23 mouse cellular contexts compared by ENCODE assay signal in genomic region chr7:125786105-125786504, GRCm38 (mm10).
DNase-seq lines count a peak whose midpoint lies in the region; ATAC-seq and TF ChIP-seq lines count a peak whose summit lies in the region.
"Had no signal": no experiment of that assay in that cellular context is flagged by ENCODE, and none has a peak within 500 bp of the region (broad histone marks: within the 10 kb centered on the region; RNA-seq: fewer than 3 reads in every experiment).

No protein-coding gene starts in this region.

- no peaks in the 10 kb centered on the region for H3K27me3 ChIP-seq in midbrain, embryonic 11.5 days (ENCODE audit: control insufficient read depth, insufficient read depth, low read length)
- no peaks in the 10 kb centered on the region for H3K27me3 ChIP-seq in midbrain, embryonic 14.5 days (ENCODE audit: control insufficient read depth, insufficient read depth, low read length)
- H3K27me3 ChIP-seq in myocyte (ENCODE audit: control insufficient read depth, insufficient read depth, insufficient read length), result no peaks in the 10 kb centered on the region
- H3K27me3 ChIP-seq in stomach, postnatal 0 days (ENCODE audit: control insufficient read depth, insufficient read depth, low read length), result no peaks in the 10 kb centered on the region
- H3K27me3 ChIP-seq in neural tube, embryonic 15.5 days (replicated peaks), result no peaks in the 10 kb centered on the region
- no peaks in the 10 kb centered on the region for H3K27me3 ChIP-seq in heart, adult 2 months (ENCODE audit: control insufficient read depth, insufficient read depth, low read length)
- H3K27me3 ChIP-seq: forebrain, embryonic 12.5 days; Patski had no signal

- ATAC-seq in midbrain, embryonic 11.5 days (ENCODE audit: low FRiP score), result no peak
- no peak for ATAC-seq in midbrain, embryonic 14.5 days (ENCODE audit: low FRiP score, low TSS enrichment)
- no peak for ATAC-seq in stomach, postnatal 0 days (ENCODE audit: low FRiP score, low TSS enrichment)
- ATAC-seq in neural tube, embryonic 15.5 days (ENCODE audit: low FRiP score), result no peak
- ATAC-seq: activated CD4-positive, CD25-positive, alpha-beta regulatory T cell, adult 4 months; forebrain, embryonic 14.5 days; forebrain, embryonic 16.5 days; Patski had no signal

- H3K36me3 ChIP-seq in midbrain, embryonic 11.5 days (ENCODE audit: control insufficient read depth, insufficient read depth, low read length), result no peaks in the 10 kb centered on the region
- H3K36me3 ChIP-seq in midbrain, embryonic 14.5 days (ENCODE audit: control insufficient read depth, insufficient read depth, low read length), result no peaks in the 10 kb centered on the region
- H3K36me3 ChIP-seq in ES-E14 (ENCODE audit: control insufficient read depth, insufficient read depth, low read length, poor library complexity, severe bottlenecking), result no peaks in the 10 kb centered on the region
- H3K36me3 ChIP-seq in myocyte (ENCODE audit: control insufficient read depth, insufficient read depth), result no peaks in the 10 kb centered on the region
- H3K36me3 ChIP-seq in stomach, postnatal 0 days (ENCODE audit: control insufficient read depth, insufficient read depth, low read length), result no peaks in the 10 kb centered on the region; the same call in 1 of the 2 replicates
- H3K36me3 ChIP-seq in neural tube, embryonic 15.5 days, result no peaks in the 10 kb centered on the region
- H3K36me3 ChIP-seq in heart, adult 2 months (ENCODE audit: control insufficient read depth, insufficient read depth, low read length), result no peaks in the 10 kb centered on the region
- H3K36me3 ChIP-seq: forebrain, embryonic 10.5 days; forebrain, embryonic 12.5 days had no signal

- no peak overlapping the region for H3ac ChIP-seq in myocyte (ENCODE audit: control insufficient read depth, insufficient read length)

- no peak for TF ChIP-seq EP300 in stomach, postnatal 0 days (optimal IDR thresholded peaks at IDR 0.05)
- no peak for TF ChIP-seq EP300 in heart, adult 2 months (IDR thresholded peaks at IDR 0.05; ENCODE audit: insufficient read depth, low read depth, low read length)

- no peak overlapping the region for H3K9ac ChIP-seq in midbrain, embryonic 11.5 days (ENCODE audit: low read length)
- no peak overlapping the region for H3K9ac ChIP-seq in midbrain, embryonic 14.5 days (replicated peaks; ENCODE audit: low read length)
- no peak overlapping the region for H3K9ac ChIP-seq in ES-E14 (ENCODE audit: insufficient read depth, low read depth, low read length, poor library complexity, severe bottlenecking)
- H3K9ac ChIP-seq in stomach, postnatal 0 days (ENCODE audit: low read length), result no peak overlapping the region
- H3K9ac ChIP-seq in neural tube, embryonic 15.5 days (replicated peaks), result no peak overlapping the region
- no peak overlapping the region for H3K9ac ChIP-seq in heart, adult 2 months (ENCODE audit: low read depth, low read length)
- H3K9ac ChIP-seq: forebrain, embryonic 12.5 days had no signal

- peak; percentile 54 for DNase-seq in midbrain, embryonic 11.5 days (ENCODE audit: low spot score, missing footprints)
- no peak for DNase-seq in midbrain, embryonic 14.5 days
- no peak for DNase-seq in ES-E14 (ENCODE audit: low read depth, low spot score)
- no peak for DNase-seq in stomach, postnatal 0 days (ENCODE audit: low spot score)
- DNase-seq in ovary, postnatal 10 days (ENCODE audit: low spot score), result no peak
- no peak for DNase-seq in heart, adult 2 months
- DNase-seq: adrenal gland, adult 8-10 months; adrenal gland, postnatal 14 days; cerebellum, adult 18-20 months; cerebellum, adult 8-10 months; cerebellum, adult 9-11 months; cerebellum, postnatal 14 days; cerebellum, postnatal 36 days had no signal

- H3K27ac ChIP-seq in midbrain, embryonic 11.5 days (ENCODE audit: low read depth, low read length), result no peak overlapping the region
- no peak overlapping the region for H3K27ac ChIP-seq in midbrain, embryonic 14.5 days (replicated peaks; ENCODE audit: low read depth, low read length)
- H3K27ac ChIP-seq in ES-E14 (ENCODE audit: insufficient read depth, low read depth, low read length, poor library complexity, severe bottlenecking), result no peak overlapping the region
- H3K27ac ChIP-seq in stomach, postnatal 0 days (replicated peaks), result 0 out of 2 replicates have a peak overlapping the region, but pooled peaks have one; percentile 45
- no peak overlapping the region for H3K27ac ChIP-seq in neural tube, embryonic 15.5 days (replicated peaks)
- no peak overlapping the region for H3K27ac ChIP-seq in heart, adult 2 months
- H3K27ac ChIP-seq: forebrain, embryonic 10.5 days; forebrain, embryonic 12.5 days had no signal

- intact Hi-C loops in heart, adult 2 months (cut with DNase I), result no loop called here

- in situ Hi-C loops in ES-E14 (cut with MboI; ENCODE audit: low sequenced_read_pairs in 2 of 2, unreplicated experiment in 2 of 2), result no loop called here

- no peak for TF ChIP-seq POLR2A in myocyte (IDR thresholded peaks at IDR 0.05; ENCODE audit: insufficient read length, low read depth)
- TF ChIP-seq POLR2A in heart, adult 2 months (IDR thresholded peaks at IDR 0.05; ENCODE audit: insufficient read depth, low read depth, low read length), result no peak

- no peaks in the 10 kb centered on the region for H3K79me2 ChIP-seq in myocyte (ENCODE audit: control insufficient read depth, insufficient read depth)
- H3K79me2 ChIP-seq in heart, adult 2 months (replicated peaks; ENCODE audit: control insufficient read depth, insufficient read depth, low read length), result no peaks in the 10 kb centered on the region

- no peak overlapping the region for H3K4me2 ChIP-seq in midbrain, embryonic 11.5 days
- H3K4me2 ChIP-seq in midbrain, embryonic 14.5 days (ENCODE audit: low read length), result no peak overlapping the region
- peak overlapping the region; percentile 54 for H3K4me2 ChIP-seq in myocyte (ENCODE audit: low read depth)
- no peak overlapping the region for H3K4me2 ChIP-seq in stomach, postnatal 0 days (replicated peaks; ENCODE audit: low read depth)
- H3K4me2 ChIP-seq in neural tube, embryonic 15.5 days, result no peak overlapping the region
- H3K4me2 ChIP-seq: forebrain, embryonic 12.5 days had no signal

- no peaks in the 10 kb centered on the region; the same call in 1 of the 2 replicates for H3K9me3 ChIP-seq in midbrain, embryonic 11.5 days (ENCODE audit: control insufficient read depth, low read length)
- H3K9me3 ChIP-seq in midbrain, embryonic 14.5 days (ENCODE audit: control insufficient read depth, low read length), result no peaks in the 10 kb centered on the region
- H3K9me3 ChIP-seq in ES-E14 (ENCODE audit: control insufficient read depth, insufficient read depth, low read depth, low read length), result no peaks in the 10 kb centered on the region
- H3K9me3 ChIP-seq in stomach, postnatal 0 days (ENCODE audit: control insufficient read depth, low read length), result no peaks in the 10 kb centered on the region
- H3K9me3 ChIP-seq in neural tube, embryonic 15.5 days (replicated peaks), result no peaks in the 10 kb centered on the region
- H3K9me3 ChIP-seq: forebrain, embryonic 10.5 days; forebrain, embryonic 12.5 days; G1E had no signal

- WGBS in midbrain, embryonic 11.5 days, result 76% methylated on average over 5 of the region's 5 CpGs
- 82% methylated on average over 5 of the region's 5 CpGs for WGBS in midbrain, embryonic 14.5 days
- WGBS in stomach, postnatal 0 days, result 76% methylated on average over 5 of the region's 5 CpGs
- WGBS in neural tube, embryonic 15.5 days, result 85% methylated on average over 5 of the region's 5 CpGs
- 86% methylated on average over 5 of the region's 5 CpGs for WGBS in heart, adult 2 months

- TF ChIP-seq CTCF in stomach, postnatal 0 days (IDR thresholded peaks at IDR 0.05; ENCODE audit: low read depth), result no peak
- no peak for TF ChIP-seq CTCF in heart, adult 2 months (IDR thresholded peaks at IDR 0.05)

- H3K4me3 ChIP-seq in midbrain, embryonic 11.5 days (ENCODE audit: low read depth, low read length), result no peak overlapping the region
- H3K4me3 ChIP-seq in midbrain, embryonic 14.5 days (replicated peaks; ENCODE audit: low read depth, low read length), result no peak overlapping the region
- no peak overlapping the region for H3K4me3 ChIP-seq in ES-E14 (ENCODE audit: insufficient read depth in 1 of 2, low read depth in 1 of 2, low read length in 2 of 2, poor library complexity in 1 of 2, severe bottlenecking in 1 of 2)
- H3K4me3 ChIP-seq in myocyte, result no peak overlapping the region
- H3K4me3 ChIP-seq in stomach, postnatal 0 days (ENCODE audit: low read depth, low read length), result no peak overlapping the region
- H3K4me3 ChIP-seq in neural tube, embryonic 15.5 days (replicated peaks), result no peak overlapping the region
- H3K4me3 ChIP-seq in heart, adult 2 months, result no peak overlapping the region
- H3K4me3 ChIP-seq: erythroblast, embryonic 14.5 days; forebrain, embryonic 10.5 days; forebrain, embryonic 12.5 days had no signal

- H3K4me1 ChIP-seq in midbrain, embryonic 11.5 days (ENCODE audit: control insufficient read depth, insufficient read depth, low read length), result no peaks in the 10 kb centered on the region
- no peaks in the 10 kb centered on the region for H3K4me1 ChIP-seq in midbrain, embryonic 14.5 days (ENCODE audit: control insufficient read depth, insufficient read depth, low read length)
- no peaks in the 10 kb centered on the region for H3K4me1 ChIP-seq in ES-E14 (ENCODE audit: control insufficient read depth in 2 of 2, insufficient read depth in 2 of 2, low read length in 2 of 2, poor library complexity in 1 of 2)
- 0 out of 2 replicates have a peak, but pooled peaks cover 2% of the 10 kb centered on the region for H3K4me1 ChIP-seq in stomach, postnatal 0 days (replicated peaks; ENCODE audit: control insufficient read depth, insufficient read depth)
- 0 out of 2 replicates have a peak, but pooled peaks cover 2% of the 10 kb centered on the region for H3K4me1 ChIP-seq in neural tube, embryonic 15.5 days
- no peaks in the 10 kb centered on the region for H3K4me1 ChIP-seq in heart, adult 2 months (ENCODE audit: control insufficient read depth, insufficient read depth, low read length)
- H3K4me1 ChIP-seq: forebrain, embryonic 10.5 days had no signal

TF ChIP-seq in ES-E14, 5 proteins besides CTCF, POLR2A, EP300 and RAD21:
- TF ChIP-seq ZNF384 (IDR thresholded peaks at IDR 0.05; ENCODE audit: low read depth, low read length) (peak; percentile 72), HCFC1 (IDR thresholded peaks at IDR 0.05; ENCODE audit: borderline replicate concordance, insufficient read depth, low read length) (no peak)

TF ChIP-seq in myocyte, 11 proteins besides CTCF, POLR2A, EP300 and RAD21 (continues in another document):
- TF ChIP-seq E2F4 (IDR thresholded peaks at IDR 0.05; ENCODE audit: insufficient read depth) (no peak), SRF (IDR thresholded peaks at IDR 0.05; ENCODE audit: control insufficient read depth, insufficient read length, low read depth) (no peak), USF1 (IDR thresholded peaks at IDR 0.05; ENCODE audit: low read depth) (no peak), POLR2AphosphoS2 (IDR thresholded peaks at IDR 0.05; ENCODE audit: insufficient read length, low read depth) (no peak), CEBPB (IDR thresholded peaks at IDR 0.05; ENCODE audit: insufficient read depth, poor library complexity, severe bottlenecking) (no peak), TCF12 (IDR thresholded peaks at IDR 0.05; ENCODE audit: insufficient read depth, poor library complexity, severe bottlenecking) (no peak), TCF3 (IDR thresholded peaks at IDR 0.05; ENCODE audit: insufficient read length, low read depth) (no peak), MAX (IDR thresholded peaks at IDR 0.05; ENCODE audit: low read depth) (no peak)
